In the genomic region with DNA sequence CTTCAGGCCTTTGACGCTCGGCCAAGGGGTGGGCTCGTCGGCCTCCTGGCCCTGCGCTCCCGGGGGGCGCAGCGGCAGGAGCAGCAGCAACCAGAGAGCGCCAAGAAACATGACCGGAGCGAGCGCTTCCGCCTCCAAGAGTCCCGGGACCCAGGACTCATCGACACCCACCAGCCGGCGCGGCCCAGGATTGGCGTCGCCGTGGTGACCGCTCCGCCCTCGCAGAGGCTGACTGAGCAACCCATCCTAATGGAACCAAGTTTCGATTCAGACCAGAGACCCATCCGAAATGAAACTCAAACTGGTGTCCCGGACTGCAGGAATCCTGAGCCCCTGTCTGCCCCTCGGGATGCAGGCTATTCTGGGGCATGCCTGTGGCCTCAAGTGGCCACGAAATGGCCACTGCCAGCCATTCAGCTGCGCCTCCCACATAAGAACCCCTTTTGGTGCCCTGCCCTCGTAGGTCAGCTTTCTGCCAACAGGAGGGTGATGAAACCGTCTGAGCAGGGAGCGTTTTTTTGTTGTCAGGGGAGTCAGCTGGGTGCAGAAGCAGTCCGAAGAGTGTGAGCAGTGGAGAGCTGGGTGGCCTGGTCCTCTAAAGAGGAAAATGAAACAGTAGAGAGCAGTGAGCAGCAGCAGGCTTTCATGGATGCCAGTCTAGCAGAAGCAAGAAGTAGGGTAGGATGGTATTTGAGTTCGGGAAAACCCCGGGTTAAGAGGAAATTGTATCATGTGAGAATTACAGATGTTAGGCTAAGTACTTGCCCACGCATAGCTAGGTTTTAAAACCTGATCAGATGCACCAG, we compare ENCODE assay signal across 8 mouse cellular contexts. TPM values are rescaled to one million over a fixed set of nuclear protein-coding genes. Genes with fewer than 3 reads are reported as not detected.
DNase-seq lines count a peak whose midpoint lies in the region; ATAC-seq and TF ChIP-seq lines count a peak whose summit lies in the region.

A gene (minus strand): TSS at position 162 of the 806 bp plus-strand sequence.

- intact Hi-C loops in gastrocnemius, adult 2 months (cut with DNase I): no loop called here

- 7% methylated on average over 37 of the region's 37 CpGs for WGBS in hindbrain, embryonic 15.5 days

- peaks cover 12% of the 10 kb centered on the region; the same call in 1 of the 2 replicates for H3K27me3 ChIP-seq in hindbrain, embryonic 15.5 days

- peak within 1 kb of the TSS; percentile 92 for H3K27ac ChIP-seq in gastrocnemius, adult 2 months
- no peak within 1 kb of the TSS for H3K27ac ChIP-seq in hindbrain, embryonic 15.5 days (replicated peaks)

- DNase-seq in ZHBTc4 (ENCODE audit: low read depth, low spot score): peak; percentile 78
- DNase-seq in cerebellum, postnatal 14 days: peak; percentile 51 to 62
- DNase-seq in gastrocnemius, adult 2 months: peak; percentile 91
- peak; percentile 35 to 56 for DNase-seq in left cerebral cortex, adult 9 months (ENCODE audit: low spot score in 2 of 2)
- peak; percentile 57 for DNase-seq in right cerebral cortex, adult 18-20 months
- peak; percentile 72 for DNase-seq in urinary bladder, postnatal 25 days (ENCODE audit: low spot score)

- peak within 1 kb of the TSS; percentile 97 for H3K4me2 ChIP-seq in hindbrain, embryonic 15.5 days

- peak within 1 kb of the TSS; percentile 98 for H3K4me3 ChIP-seq in gastrocnemius, adult 2 months
- H3K4me3 ChIP-seq in hindbrain, embryonic 15.5 days: peak within 1 kb of the TSS; percentile 51

- peak within 1 kb of the TSS; percentile 51 for H3K9ac ChIP-seq in hindbrain, embryonic 15.5 days

- peak; percentile 74 for ATAC-seq in hindbrain, embryonic 15.5 days (ENCODE audit: low FRiP score, low read depth)
- peak; percentile 76 for ATAC-seq in megakaryocyte, adult 5-6 weeks (ENCODE audit: poor library complexity, severe bottlenecking)

- no peak for TF ChIP-seq CTCF in gastrocnemius, adult 2 months (IDR thresholded peaks at IDR 0.05)

- peaks cover 17% of the 10 kb centered on the region for H3K4me1 ChIP-seq in hindbrain, embryonic 15.5 days (replicated peaks)

- no peaks in the 10 kb centered on the region for H3K36me3 ChIP-seq in hindbrain, embryonic 15.5 days

- no peaks in the 10 kb centered on the region for H3K9me3 ChIP-seq in hindbrain, embryonic 15.5 days

RNA-seq across cellular contexts. Expression of the gene that starts here (rescaled TPM):
- total RNA-seq in gastrocnemius, adult 2 months (2021): 1 to 10 TPM; 4.9 to 5.4 TPM
- 3.4 and 4.1 TPM in 2 replicates for polyA plus RNA-seq in hindbrain, embryonic 15.5 days (2015; fragmentation: Nextera tagmentation; extraction: Ambion mirVana)
- total RNA-seq in megakaryocyte, adult 5-6 weeks (2015): 18.4 and 25.5 TPM in 2 replicates
- 27.2 and 39.1 TPM in 2 replicates for total RNA-seq in megakaryocyte, adult 5-6 weeks (2017)
